Mouse (Mus musculus) left cerebral cortex, postnatal 14 days (tissue): ENCODE data around the gene Dcxr. TPM values are rescaled to one million over a fixed set of nuclear protein-coding genes. Genes with fewer than 3 reads are reported as not detected.
A peak's percentile ranks its signal among the peaks of the same experiment; 100 is the strongest.
"Not testable (repeated sequence)": the region's sequence is repeated elsewhere in the genome, so short reads cannot be mapped to it uniquely, and the experiment has no call there.

Experiments
- DNase-seq, 2 experiments: peaks; one replicate each; pipeline ENCODE4 v3.0.0; 2021 to 2022; ENCODE audit warnings: low spot score in 2 of 2, mixed read lengths in 1 of 2
- intact Hi-C: fragments of 180-260 bp; cut with DNase I; formaldehyde crosslinking; loops from one replicate; pipeline ENCODE4 v1.15.1; 2025
- total RNA-seq, 2 experiments: library from RNA; stranded (reverse); gene quantifications; 2 replicates each; pipeline ENCODE4 v1.2.3; 2021

Dcxr gene
- total RNA-seq, 2 experiments from 2014 or later: 5.7 to 7.8 TPM

DNA sequence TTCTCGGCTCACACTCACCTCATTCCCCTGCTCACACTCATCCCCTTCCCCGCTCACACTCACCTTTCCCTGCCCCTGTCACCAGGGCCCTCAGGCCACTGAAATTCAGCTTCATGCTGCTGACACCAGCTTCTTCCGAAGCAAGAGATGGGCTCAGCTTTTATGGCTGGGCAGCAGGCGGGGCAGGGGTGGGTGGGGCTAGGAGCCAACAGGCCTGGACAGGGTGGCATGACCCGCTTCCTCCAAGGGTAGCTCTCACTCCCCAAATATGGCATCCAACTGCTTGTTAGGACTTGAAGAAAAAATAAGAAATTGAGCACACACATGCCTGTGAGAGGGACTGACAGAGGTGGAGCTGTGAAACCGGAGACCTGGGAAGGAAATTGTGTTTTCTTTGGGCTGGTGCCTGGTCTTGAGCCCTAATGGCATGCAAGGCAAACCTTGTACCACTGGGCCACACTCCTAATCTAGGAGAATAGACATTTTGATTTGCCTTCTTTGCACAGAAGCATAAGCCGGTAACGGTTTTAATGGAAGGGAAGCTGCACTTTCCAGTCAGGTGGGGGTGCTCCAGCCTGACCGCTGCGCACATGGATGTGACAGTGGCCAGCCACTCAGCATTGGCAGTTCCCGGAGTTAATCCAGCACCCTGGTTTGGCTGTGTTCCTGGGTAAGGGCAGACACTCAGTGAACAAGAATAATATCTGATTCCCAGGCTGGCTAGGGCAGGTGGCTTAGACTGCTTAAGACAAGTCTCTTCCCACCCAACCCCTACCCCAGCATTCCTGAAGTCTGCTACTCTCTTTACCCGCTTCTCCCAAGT lies 5.0 kb upstream of the Dcxr start, which contains the start of gene Cbr2:
Cbr2 (minus strand) TSS at position 257 of the 823 bp plus-strand sequence.
- no peak for DNase-seq

DNA sequence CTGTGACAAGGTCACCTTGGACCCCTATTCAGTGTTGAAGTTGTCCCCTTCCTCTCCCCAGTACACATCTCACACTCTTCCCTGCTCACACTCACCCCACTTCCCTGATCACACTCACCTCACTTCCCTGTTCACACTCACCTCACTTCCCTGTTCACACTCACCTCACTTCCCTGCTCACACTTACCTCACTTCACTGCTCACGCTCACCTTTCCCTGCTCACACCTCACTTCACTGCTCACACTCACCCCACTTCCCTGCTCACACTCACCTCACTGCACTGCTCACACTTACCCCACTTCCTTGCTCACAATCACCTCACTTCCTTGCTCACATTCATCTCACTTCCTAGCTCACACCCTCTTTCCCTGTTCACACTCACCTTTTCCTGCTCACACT lies 4.3 kb upstream of the Dcxr start:
- intact Hi-C loops: no loop called here
- DNase-seq: no peak

More for the DNA sequence above, 5.0 kb upstream of the Dcxr start, which contains the start of gene Cbr2:
- intact Hi-C loops: no loop called here

- intact Hi-C loops: no loop called here
- DNase-seq: no peak
Measured at GRCm38 (mm10) chr11:120730331-120730870, 3.3 kb upstream of the Dcxr start.

GRCm38 (mm10) chr11:120729432-120730050 lies 2.5 kb upstream of the Dcxr start:
- DNase-seq, intact Hi-C loops: not testable (repeated sequence)

DNA sequence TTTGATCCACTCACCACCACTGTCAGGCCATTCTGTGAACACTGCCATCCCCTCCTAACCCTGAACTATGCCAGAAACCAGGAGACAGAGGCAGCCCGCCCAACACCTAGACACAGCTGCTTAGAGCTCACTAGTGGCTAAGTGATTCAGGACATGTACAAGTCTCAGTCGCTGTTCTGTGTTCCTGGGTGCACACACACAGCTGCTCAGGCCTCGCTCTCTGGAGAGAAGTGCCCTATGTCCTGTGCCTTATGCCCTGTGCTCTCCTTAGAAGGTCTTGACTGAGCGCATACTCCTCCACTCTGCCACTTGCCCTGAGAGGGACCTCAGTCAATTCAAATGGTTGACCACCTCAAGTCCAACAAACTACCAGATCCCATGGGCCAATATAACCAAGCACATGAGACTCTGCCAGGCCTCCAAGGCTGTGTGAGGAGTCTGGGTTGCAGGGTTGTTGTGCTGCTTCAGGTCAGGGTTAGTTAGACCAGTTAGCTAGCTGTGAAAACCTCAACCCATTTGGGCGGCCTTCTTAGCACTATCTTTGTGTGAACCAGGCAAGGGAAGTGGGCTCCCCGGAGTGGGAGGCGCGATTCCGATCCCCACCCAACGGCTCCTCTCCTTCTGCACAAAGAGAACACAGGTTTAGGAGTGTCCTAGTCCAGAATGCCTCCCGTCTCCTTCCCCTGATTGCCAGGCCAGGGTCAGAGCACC lies 1.6 kb upstream of the Dcxr start:
- no peak for DNase-seq
- intact Hi-C loops: no loop called here

- intact Hi-C loops: no loop called here
- no peak for DNase-seq
Measured at GRCm38 (mm10) chr11:120727564-120727963, 483 bp upstream of the Dcxr start.

DNA sequence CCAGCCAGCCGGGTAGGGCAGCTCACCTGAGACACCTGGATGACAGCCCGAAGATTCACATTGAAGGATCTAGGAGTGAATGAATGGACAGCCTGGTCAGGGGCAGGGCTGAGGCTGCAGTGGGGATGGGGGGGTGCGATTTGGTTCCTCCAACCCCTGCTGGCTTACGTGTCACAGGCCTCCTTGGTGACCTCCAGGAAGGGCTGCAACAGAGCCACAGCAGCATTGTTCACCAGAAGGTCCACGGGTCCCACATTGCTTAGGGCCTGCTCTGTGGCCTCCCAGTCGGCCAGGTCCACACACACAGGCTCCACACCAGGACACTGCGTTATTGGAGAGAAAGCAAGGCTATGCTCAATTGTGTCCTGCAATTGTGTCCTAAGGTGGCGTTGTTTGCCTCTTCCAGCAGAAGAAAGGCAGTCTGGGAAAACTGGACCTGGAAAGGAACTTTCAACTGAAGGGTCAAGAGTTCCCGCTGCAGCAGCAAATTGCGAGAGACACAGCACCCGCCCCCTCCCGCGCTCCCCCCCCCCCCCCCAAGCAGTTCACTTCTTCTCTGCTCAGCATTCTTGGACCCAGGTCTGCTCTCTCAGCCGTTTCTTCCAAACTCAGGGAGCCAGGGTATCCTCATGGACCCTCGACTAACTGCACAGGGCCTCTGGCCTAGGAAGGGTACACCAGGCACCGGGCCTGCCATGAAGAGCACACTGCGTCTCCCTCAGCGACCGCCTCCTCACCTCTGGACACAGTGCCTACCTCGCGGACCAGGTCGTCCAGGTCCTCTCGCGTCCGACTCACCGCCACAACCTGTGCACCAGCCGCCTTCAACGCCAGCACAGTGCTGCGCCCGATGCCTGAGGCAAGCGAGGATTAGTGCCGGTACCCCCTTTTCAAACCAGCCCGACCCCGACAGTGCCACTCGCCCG lies 575 bp downstream of the Dcxr start:
- no peak for DNase-seq
- intact Hi-C loops: no loop called here

DNA sequence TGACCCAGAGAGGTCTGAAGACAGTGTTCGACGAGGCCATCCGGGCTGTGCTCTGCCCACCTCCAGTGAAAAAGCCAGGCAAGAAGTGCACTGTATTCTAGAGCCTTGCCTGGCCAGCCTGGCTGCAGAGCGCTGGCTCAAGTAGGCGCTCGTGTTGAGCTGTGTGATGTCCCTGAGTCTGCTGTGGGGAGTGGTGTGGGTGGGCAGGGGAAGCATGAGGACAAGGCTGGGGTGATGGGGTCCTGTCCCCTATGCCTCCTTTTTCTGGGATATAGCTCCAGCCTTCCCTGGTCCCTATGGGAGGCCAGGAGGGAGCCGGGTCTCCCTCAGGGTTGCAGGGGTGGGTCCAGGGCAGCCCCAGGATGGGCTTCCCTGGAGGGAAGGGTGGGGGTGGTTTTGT lies 3.6 kb downstream of the Dcxr start:
- DNase-seq: no peak
- intact Hi-C loops: no loop called here

- DNase-seq: no peak
- intact Hi-C loops: no loop called here
Measured at GRCm38 (mm10) chr11:120722761-120723382, 4.2 kb downstream of the Dcxr start.

- intact Hi-C loops: no loop called here
- DNase-seq: no peak
Measured at GRCm38 (mm10) chr11:120722067-120722630, 4.9 kb downstream of the Dcxr start.

DNA sequence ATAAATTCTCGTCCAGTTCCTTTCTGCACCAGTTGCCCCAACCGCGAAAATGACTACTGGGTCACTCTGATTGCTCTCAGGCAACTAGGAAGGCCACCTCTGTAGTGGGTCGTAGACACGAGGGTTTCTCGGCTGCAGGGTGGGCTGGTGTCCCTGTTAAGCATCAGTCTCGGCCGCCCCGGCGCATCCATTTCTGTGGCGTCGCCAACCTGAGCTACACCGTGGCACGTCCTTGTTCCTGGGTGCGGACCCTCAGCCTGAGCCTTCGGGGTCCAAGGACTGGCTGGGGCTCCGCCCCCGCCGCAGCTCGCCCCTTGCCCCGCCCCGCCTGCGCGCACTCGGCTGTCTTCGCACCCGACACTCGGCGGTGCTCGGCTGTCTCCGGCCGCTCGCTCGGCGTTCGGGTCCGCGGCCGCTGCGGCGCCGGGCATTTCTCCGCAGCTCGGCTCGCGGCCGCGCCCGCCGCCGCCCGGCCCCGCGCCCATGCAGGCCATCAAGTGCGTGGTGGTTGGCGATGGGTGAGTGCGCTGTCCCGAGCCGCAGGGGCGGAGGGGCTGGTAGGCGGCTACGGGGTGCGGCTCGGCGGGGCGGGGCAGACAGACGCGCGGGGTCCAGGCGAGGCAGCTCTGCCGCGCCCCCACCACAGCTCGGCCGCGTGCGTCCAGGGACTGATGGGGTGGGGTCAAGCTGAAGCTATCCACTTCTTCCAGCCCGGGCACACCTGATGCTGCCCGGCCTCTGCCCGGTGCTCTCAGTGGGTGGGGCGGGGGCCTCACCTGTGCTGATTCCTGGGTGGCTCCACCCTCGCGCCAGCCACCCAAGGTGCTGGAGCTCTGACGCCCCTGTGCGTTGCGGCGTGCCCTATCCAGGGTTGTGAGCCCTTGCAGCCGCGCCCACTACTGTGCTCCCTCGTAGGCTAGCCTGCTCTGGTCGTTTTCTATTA lies 5.7 kb downstream of the Dcxr start, which contains the start of gene Rac3:
Rac3 (plus strand) TSS at position 347 of the 943 bp plus-strand sequence.
- intact Hi-C loops: no loop called here
- peak; percentile 53 to 70 for DNase-seq

GRCm38 (mm10) chr11:120720450-120720849 lies 6.6 kb downstream of the Dcxr start:
- peak; percentile 84 to 90 for DNase-seq
- intact Hi-C loops: loop anchor here (1.0 kb wide), 2 partner anchors 56 to 80 kb away; no protein-coding TSS in a partner anchor

DNA sequence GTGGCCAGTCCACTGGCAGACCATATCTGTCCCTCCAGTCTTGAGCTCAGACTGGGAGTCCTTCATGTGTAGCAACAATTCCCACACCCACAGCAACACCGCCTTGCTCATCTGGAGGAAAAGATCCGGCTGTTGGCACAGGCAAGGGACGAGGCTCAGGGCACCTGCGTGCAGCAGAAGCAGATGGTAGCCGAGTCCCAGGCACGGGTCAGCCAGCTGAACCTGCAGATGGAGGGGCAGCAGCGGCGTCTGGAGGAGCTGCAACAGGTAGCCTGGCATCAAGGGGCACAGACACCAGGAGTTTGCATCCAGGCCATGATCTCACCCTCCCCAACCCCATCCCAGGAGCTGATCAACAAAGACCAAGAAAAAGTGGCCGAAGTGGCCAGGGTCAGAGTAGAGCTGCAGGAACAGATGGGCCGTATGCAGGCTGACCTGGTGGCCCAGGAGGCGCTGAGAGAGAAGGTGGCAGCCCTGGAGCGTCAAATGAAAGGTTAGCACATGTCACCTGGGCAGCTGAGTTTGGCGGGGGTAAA lies 7.2 kb downstream of the Dcxr start:
- intact Hi-C loops: loop anchor here (1.0 kb wide), 2 partner anchors 56 to 80 kb away; no protein-coding TSS in a partner anchor
- DNase-seq: no peak

DNA sequence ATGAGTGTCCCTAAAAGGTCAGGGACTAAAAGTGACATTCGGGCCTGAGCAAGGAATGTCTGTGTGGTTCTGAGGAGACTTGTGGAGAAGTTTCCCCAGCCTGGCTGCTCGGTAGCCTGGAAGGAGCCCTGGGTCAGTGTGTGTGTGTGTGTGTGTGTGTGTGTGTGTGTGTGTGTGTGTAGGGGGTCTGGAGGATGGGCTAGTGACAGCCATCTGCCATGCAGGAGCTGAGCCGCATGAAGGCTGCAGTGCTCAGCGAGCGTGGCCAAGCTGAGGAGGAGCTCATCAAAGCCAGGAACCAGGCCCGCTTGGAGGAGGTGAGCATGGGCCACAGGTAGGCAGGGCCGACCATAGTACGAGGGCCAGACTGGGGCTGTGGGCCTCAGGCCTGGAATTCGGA lies 7.8 kb downstream of the Dcxr start:
- DNase-seq: no peak
- intact Hi-C loops: no loop called here

DNA sequence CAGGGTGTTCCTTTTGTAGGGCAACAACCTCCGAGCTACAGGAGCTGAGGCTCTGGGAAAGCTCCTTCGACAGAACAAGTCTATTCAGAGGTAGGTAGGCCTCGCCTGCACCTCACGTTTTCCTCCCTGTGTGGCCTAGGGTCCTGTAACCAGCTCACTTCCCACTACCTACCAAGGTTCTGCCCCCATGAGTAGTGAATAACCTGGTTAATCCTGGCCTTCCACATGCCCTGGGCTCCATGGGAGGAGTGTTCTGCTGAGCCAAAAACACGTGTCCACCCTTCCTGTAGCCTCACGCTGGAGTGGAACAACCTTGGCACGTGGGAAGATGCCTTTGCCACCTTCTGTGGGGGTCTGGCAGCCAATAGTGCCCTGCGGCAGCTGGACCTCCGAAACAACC lies 11.9 kb downstream of the Dcxr start:
- intact Hi-C loops: no loop called here
- DNase-seq: no peak

GRCm38 (mm10) chr11:120714546-120714945 lies 12.5 kb downstream of the Dcxr start:
- intact Hi-C loops: loop anchor here (5.0 kb wide), 1 partner anchor 87 kb away; the partner anchor contains the start of gene Sirt7
- no peak for DNase-seq
